Mouse (Mus musculus) embryo, embryonic 11.5 days (tissue): ENCODE results near the gene Fam172a.

Experiments used
- DNase-seq: peaks from one replicate; pipeline ENCODE4 v3.0.0-alpha.2; 2012; ENCODE audit warnings: low read depth, low spot score

The Fam172a gene

GRCm38 (mm10) chr13:77959493-77960272 is 257.9 kb downstream of the Fam172a start:
- no peak for DNase-seq

GRCm38 (mm10) chr13:77976248-77976647 is 274.4 kb downstream of the Fam172a start:
- no peak for DNase-seq

DNA sequence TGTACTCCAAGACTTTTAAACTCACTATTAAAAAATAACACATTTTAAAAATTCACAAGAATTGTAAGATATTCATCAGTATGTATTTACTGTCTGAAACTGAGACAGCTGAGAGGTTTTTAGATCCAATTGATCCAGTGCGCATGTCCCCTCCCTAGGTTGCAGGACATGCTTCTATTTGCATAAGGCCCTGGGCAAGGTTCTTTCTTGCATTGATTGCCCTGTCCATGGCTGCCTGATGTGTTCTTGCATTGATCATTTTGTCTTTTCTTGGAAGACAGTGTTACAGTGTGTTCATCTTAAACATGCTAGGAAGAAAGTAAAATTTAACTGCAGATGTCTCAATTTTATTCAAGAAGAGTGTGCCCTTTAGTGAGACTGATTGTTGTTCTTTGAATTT is 275.3 kb downstream of the Fam172a start:
- no peak for DNase-seq

- DNase-seq, result no peak
These were observed 280.4 kb downstream of the Fam172a start for GRCm38 (mm10) chr13:77982105-77982851.

DNA sequence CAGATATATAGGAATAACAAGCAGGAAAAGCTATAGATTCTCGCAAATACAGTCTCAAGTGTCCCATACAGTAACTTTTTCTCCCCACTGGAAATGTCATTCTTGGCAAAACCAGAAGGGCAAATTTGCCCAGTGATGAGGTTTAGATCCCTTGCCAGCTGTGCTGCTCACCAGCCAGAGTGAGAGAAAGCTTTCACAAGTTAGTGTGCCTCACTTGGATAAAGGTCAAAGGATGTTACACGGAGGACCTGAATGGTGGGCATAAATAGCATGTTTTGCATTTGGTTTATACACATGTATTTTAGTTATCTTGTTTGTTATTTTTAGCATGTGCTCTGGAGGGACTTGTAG is 281.0 kb downstream of the Fam172a start:
- DNase-seq, result no peak

DNA sequence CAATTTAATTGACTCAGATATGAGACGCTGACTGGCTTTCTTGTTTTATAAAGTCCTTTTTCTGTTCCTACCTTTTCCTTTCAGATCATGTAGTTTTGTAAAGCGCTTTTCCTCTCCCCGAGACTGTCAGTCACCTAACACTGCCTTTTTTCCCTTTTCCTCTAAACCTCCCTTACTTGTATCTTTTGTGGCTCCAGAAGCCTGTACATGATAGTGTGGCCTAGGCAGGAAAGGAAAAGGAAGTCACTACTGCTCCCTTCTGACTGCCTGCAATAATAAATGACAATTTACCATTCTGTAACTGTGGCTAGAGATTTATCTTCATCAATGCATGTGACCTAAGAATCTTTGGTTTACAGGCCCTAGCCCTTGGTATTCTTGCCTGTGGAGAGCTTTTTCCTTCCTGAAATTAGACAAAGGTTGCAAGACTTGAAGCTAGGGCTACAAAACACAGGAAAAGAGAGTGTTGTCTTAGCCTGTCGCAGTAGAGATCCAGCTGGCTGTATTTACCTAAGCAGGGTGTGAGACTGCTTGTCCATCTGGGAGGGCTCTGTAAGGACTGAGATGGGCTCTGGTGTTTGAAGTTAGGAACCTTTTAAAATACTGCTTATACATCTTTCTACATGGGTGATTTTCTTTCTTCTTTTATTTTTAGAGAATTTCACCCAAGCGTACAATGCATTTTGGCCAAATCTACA is 289.5 kb downstream of the Fam172a start:
- DNase-seq, result no peak

- DNase-seq, result no peak
These were observed 302.8 kb downstream of the Fam172a start for GRCm38 (mm10) chr13:78004649-78005048.

- no peak for DNase-seq
These were observed 303.5 kb downstream of the Fam172a start for GRCm38 (mm10) chr13:78005344-78005743.

- no peak for DNase-seq
These were observed 308.3 kb downstream of the Fam172a start for GRCm38 (mm10) chr13:78010176-78010575.

DNA sequence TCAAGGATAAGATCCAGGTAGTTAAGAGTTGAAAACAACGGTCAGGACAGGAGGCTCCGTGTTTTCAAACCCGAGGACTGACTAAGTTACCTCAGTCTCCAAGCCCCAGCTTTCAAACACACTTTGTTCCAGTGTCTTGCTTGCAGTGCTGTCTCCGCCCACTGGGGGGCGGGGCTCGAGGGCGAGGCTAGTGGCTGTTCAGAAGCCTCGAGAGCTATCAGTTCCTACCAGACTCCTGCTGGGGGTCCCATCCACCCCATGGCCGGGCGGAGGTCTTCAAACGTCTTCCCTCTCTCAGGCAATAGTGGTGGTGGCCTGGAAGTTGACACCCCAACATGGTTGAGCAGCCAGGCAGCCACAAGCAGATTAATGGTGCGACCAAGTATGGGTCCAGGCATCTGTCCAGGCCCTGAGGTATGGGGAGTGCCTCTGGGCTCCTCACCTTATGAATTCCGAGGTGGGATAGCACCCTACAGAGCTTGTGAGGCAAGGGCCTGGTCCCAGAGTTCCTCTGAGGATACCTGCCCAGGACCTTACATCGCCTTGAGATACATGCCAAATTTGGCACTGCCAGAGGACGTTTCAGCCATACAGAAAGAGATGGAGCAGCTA is 323.0 kb downstream of the Fam172a start, which contains the start of gene Pou5f2:
Gene Pou5f2 (plus strand): TSS at position 220 of the 612 bp plus-strand sequence.
- DNase-seq, result no peak

GRCm38 (mm10) chr13:78032821-78033220 is 331.0 kb downstream of the Fam172a start:
- DNase-seq, result no peak

DNA sequence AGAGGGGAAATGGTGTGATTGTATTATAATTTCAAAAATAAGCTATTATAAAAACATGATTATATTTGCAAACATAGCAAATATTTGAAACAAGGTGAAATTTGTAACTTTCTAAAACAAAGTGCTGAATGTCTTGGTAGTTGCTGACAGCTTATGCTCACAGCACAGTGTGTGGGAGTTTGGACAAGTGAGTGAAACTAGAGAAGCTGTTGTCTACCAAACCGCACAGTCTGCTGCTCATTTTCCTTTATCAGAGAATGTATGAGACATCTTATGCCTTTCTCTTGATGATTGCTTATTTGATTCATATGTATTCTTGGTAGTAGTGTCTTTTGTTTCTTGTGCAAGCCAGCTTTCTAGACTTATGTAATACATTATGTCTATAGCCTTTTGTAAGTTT is 335.4 kb downstream of the Fam172a start:
- DNase-seq, result no peak

- DNase-seq, result no peak
These were observed 341.4 kb downstream of the Fam172a start for GRCm38 (mm10) chr13:78043203-78043602.

- DNase-seq, result no peak
These were observed 343.3 kb downstream of the Fam172a start for GRCm38 (mm10) chr13:78045116-78045515.

GRCm38 (mm10) chr13:78087751-78088150 is 385.9 kb downstream of the Fam172a start:
- no peak for DNase-seq

DNA sequence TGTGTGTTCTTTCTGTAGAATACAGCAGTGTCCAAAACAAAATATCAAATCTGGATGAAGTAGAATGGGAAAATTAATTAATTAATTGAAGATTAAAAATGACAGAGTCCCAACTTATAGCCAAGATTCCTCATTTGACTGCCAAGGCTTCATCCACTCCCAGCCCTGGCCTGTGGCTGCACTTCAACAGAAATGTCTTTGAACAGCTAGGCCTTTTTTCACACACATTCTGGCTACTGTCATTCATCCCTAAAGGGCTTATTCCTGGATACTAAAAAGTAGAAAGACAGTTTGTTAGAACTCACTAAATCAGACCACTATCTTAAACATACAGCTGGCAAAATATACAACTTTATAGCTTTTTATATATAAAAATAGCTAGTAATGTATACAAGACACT is 388.9 kb downstream of the Fam172a start:
- DNase-seq, result no peak

GRCm38 (mm10) chr13:78091949-78092348 is 390.1 kb downstream of the Fam172a start:
- no peak for DNase-seq

DNA sequence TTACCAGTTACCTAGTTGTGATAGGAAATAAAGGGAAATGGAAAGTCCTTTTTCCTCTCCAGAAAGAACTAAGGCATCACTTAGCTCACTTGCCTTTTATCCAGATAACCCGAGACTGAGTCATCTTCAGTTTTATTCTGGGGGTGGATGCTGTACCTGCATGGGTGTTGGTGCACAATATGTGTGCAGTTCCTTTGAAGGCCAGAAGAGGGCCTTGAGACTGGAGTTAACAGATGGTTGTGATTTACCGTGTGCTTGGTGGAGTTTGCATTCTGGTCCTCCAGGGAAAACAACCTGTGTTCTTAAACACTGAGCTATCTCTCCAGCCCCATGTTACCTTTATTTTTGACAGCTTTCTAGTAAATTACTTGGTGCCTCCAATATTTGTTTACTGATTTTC is 392.5 kb downstream of the Fam172a start:
- no peak for DNase-seq

- no peak for DNase-seq
These were observed 393.5 kb downstream of the Fam172a start for GRCm38 (mm10) chr13:78095071-78095973.

- no peak for DNase-seq
These were observed 397.1 kb downstream of the Fam172a start for GRCm38 (mm10) chr13:78098858-78099445.
